Mouse (Mus musculus): Measurements from ENCODE around the gene Kyat1.
"Not testable (repeated sequence)": the region's sequence is repeated elsewhere in the genome, so short reads cannot be mapped to it uniquely, and the experiment has no call there.

The Kyat1 gene

GRCm38 (mm10) chr2:30173541-30174240 lies 32.0 kb downstream of the Kyat1 start:
- DNase-seq (ENCODE audit: low read depth, low spot score): no peak

DNA sequence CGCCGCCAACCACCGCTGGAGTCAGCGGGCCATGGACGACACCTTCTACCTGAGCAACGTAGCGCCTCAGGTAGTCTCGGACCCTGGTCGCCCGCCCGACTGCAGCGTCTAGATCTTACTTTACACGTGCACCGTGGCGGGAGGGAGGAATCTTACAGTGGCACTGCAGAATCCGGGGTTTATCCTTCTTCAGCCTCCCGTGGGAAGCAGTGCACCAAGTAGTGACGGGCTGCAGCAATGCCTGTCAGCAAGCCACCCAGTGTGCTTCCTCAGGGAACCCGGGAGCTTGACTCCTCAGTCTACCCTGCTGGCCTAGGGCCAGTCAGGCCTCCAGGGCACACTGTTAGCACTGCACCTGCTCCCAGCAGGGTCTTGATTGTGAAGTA lies 33.7 kb downstream of the Kyat1 start:
- DNase-seq (ENCODE audit: low read depth, low spot score): peak; percentile 20

- DNase-seq (ENCODE audit: low read depth, low spot score): peak; percentile 86
Observed at GRCm38 (mm10) chr2:30171371-30171996, 34.2 kb downstream of the Kyat1 start, which contains the start of gene Endog. TSS of gene Endog (plus strand) at chr2:30171493.

GRCm38 (mm10) chr2:30166677-30167076 lies 39.0 kb downstream of the Kyat1 start:
- DNase-seq (ENCODE audit: low read depth, low spot score): peak; percentile 30

DNA sequence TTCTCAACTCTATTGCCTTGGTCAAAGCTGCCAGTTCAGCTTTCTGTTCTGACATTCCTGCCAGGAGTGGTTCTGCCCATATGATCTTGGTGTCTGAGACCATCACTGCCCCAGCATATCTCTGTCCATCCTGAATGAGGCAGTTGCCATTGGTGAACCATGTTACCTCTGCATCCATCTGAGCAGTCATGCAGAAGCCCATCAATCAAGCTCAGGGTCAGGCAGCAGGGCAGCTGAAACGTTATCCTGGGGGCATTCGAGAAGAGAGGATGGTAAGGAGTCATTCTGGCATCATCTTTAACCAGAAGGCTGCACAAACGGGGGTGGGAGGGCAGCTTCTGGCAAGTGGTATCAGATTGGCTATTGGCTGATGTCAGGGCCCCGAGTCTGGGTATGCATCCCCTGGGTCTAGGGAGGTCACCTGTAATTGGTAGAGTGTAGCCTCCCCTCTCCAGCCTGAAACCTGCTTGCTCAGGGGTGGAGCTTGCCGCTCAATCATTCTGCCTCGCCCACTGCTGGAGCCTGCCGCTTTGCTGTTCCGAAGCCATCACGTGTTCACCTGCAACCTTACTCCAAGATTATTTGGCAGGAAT lies 41.2 kb downstream of the Kyat1 start:
- no peak for DNase-seq (ENCODE audit: low read depth, low spot score)

- peak; percentile 62 for DNase-seq (ENCODE audit: low read depth, low spot score)
Observed at GRCm38 (mm10) chr2:30161809-30162208, 43.8 kb downstream of the Kyat1 start.

GRCm38 (mm10) chr2:30159871-30160270 lies 45.8 kb downstream of the Kyat1 start:
- not testable (repeated sequence) for DNase-seq (ENCODE audit: low read depth, low spot score)

DNA sequence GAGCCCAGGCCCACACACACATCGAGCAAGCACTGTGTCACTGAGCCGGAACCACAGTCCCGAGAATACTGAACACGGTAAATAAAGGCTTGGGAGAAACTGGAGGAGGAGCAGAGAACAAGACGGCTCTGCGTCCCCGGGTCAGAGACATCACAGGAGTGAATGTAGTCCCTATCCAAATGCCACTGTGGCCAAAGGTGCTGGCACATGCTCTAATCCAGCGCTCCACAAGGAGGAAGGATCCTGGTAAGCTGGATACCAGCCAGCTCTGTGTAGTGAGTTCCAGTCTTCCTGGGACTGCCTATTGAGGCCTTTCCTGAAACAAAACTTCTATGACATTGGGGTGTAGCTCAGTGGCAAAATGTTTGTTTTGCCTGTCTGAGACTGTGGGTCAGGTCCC lies 53.0 kb downstream of the Kyat1 start:
- no peak for DNase-seq (ENCODE audit: low read depth, low spot score)

DNA sequence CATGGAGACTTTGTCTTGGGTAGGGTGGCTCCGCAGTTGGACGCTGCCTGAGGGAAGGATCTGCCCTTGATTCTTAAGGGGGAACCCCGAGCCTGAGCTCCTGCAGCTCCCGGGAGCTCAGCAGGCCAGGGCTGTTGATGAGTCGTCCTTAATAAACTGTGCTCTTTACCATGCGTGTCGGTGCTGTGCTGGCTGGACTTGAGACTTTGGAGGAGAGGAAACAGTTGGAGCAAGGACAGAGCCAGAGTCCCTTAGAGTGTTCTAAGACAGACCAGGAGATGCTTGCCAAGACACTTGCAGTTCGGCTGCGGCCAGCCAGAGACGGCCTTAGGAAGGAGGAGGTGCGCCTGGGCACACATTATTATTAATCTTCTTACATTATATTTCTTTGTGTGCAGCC lies 53.8 kb downstream of the Kyat1 start:
- no peak for DNase-seq (ENCODE audit: low read depth, low spot score)

DNA sequence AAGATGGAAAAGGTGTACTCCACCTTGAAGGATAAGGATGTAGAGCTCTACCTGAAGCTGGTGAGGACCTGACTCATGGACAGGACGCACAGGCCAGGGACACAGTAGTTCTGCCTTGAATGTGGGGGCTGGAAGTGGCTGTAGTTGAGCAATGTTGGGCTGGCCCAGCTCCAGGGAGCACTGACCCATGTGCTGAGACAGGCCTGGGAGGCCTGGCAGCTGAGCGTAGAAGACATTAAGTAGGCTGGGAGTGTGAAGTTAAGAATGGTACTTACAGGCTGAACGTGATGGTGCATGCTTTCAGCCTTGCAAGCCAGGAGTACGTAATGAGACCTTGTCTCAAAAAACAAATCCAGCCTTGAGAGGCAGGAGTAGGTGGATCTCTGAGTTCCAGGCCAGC lies 58.2 kb downstream of the Kyat1 start:
- no peak for DNase-seq (ENCODE audit: low read depth, low spot score)

DNA sequence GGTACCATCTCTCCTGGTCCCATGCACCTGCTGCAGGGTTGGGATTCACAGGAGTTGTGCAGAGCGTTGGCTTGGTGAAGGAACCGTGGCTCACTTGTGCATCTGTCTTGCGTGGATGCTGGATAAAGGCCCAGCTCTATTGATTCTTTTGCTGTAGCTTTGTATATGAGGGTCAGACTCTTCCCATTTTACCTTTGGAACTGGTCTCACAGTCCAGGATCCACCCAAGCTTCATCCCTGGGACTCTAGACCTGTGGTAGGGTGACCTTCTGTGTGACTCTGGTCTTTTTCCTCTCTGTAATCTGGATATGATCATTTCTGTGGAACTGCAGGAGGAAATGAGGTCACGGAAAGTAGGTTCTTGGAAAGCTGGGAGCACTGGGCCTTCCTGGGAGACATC lies 61.2 kb downstream of the Kyat1 start:
- no peak for DNase-seq (ENCODE audit: low read depth, low spot score)

GRCm38 (mm10) chr2:30140021-30140420 lies 65.6 kb downstream of the Kyat1 start:
- not testable (repeated sequence) for DNase-seq (ENCODE audit: low read depth, low spot score)

DNA sequence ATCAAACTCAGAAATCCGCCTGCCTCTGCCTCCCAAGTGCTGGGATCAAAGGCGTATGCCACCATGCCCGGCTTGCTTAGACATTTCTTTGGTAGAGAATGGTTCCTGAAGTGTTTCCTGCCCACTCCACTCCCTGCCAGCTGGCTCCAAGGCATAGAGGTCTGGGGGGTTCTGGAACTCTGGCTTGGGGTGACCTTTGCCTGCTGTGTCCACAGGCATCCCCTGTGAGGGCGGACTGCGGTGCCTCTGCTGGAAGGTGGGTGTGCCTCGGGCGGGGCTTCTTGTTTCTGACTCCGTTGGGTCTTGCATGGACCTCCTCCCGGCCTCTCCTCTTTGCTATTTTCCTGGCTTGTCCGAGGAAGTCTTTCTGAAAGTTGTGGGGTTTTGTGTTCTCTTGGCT lies 69.2 kb downstream of the Kyat1 start:
- DNase-seq (ENCODE audit: low read depth, low spot score): no peak
